Mouse (Mus musculus) kidney, adult 2 months (tissue): ENCODE measurements around the gene Trio.

ENCODE experiments used
- CTCF ChIP-seq: fragments of 200-500 bp; conservative IDR thresholded peaks from 2 replicates; pipeline ENCODE4 v1.5.1; 2011; ENCODE audit warnings: low read depth, mild to moderate bottlenecking, control low read depth, low read length, moderate library complexity, mixed read lengths; ENCODE audit not compliant: insufficient read depth, insufficient read length
- POLR2A ChIP-seq: fragments of 200-500 bp; IDR thresholded peaks from one replicate; pipeline ENCODE4 v1.6.1; 2011; ENCODE audit warnings: low read depth, low read length, control low read depth

DNA sequence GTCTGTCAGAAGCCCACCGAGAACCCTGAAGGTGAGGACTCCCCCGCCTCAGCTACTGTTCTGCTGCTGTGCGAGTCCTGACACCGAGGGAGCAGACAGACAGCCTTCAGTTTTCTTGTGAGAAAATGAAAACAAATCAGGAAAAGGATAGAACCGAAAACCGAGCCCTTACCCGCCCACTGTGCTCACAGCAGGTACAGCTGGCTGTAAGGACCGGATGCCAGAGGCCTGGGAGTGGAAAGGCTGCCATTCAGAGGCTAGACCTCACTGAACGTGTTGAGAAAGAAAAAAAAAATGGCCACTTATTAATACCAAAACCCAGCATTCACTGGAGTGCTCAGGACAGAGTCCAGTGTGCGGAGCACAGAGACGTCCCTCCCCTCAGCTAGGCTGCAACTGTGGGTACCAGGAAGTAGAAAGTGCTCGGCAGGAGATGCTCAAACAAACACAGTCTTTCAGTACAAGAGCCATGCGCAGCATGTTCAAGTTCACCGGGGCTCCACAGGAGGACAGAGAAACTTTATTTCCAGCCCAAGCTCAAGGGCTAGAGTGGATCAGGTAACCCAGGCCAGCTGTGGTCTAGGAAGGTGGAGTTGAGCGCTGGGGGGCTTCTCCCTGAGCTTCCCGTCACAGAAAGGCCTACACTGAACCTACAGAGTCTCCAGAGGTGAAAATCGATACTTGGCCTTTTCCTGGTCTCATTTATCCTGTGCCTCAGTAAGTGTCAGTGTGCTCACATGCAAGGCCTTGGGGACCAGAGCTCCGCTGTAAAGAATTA, 221.9 kb downstream of the Trio start:
- TF ChIP-seq CTCF (no peak), POLR2A (no peak)
